Mouse (Mus musculus) lung, adult 18-20 months (tissue): ENCODE data around the gene H2-Eb2.
"Not testable (repeated sequence)": the region's sequence is repeated elsewhere in the genome, so short reads cannot be mapped to it uniquely, and the experiment has no call there.

Experiments used
- DNase-seq, 2 experiments: peaks; one replicate each; pipeline ENCODE4 v3.0.0; 2022; ENCODE audit warnings: mixed read lengths in 2 of 2

H2-Eb2 gene

GRCm38 (mm10) chr17:34306407-34306806 lies 19.1 kb upstream of the H2-Eb2 start:
- DNase-seq: no peak

GRCm38 (mm10) chr17:34307216-34307615 lies 18.2 kb upstream of the H2-Eb2 start:
- DNase-seq: no peak

GRCm38 (mm10) chr17:34308161-34308560 lies 17.3 kb upstream of the H2-Eb2 start:
- DNase-seq: no peak

- no peak for DNase-seq
Observed at GRCm38 (mm10) chr17:34309225-34309624, 16.2 kb upstream of the H2-Eb2 start.

- DNase-seq: peak; percentile 78 to 82
Observed at GRCm38 (mm10) chr17:34309683-34310385, 15.6 kb upstream of the H2-Eb2 start.

- DNase-seq: not testable (repeated sequence)
Observed at GRCm38 (mm10) chr17:34310526-34310925, 14.9 kb upstream of the H2-Eb2 start.

GRCm38 (mm10) chr17:34312185-34312584 lies 13.3 kb upstream of the H2-Eb2 start:
- DNase-seq: no peak

- peak; percentile 65 to 75 for DNase-seq
Observed at GRCm38 (mm10) chr17:34313393-34313792, 12.1 kb upstream of the H2-Eb2 start.

- DNase-seq: no peak
Observed at GRCm38 (mm10) chr17:34314286-34314685, 11.2 kb upstream of the H2-Eb2 start.

- no peak for DNase-seq
Observed at GRCm38 (mm10) chr17:34315512-34315911, 10.0 kb upstream of the H2-Eb2 start.

- DNase-seq: no peak
Observed at GRCm38 (mm10) chr17:34316697-34317096, 8.8 kb upstream of the H2-Eb2 start.

- DNase-seq: no peak
Observed at GRCm38 (mm10) chr17:34317275-34317674, 8.2 kb upstream of the H2-Eb2 start.

- DNase-seq: no peak
Observed at GRCm38 (mm10) chr17:34326373-34326772, 908 bp downstream of the H2-Eb2 start.

GRCm38 (mm10) chr17:34329807-34330206 lies 4.3 kb downstream of the H2-Eb2 start:
- no peak for DNase-seq

- DNase-seq: no peak
Observed at GRCm38 (mm10) chr17:34331200-34331599, 5.7 kb downstream of the H2-Eb2 start.

GRCm38 (mm10) chr17:34340619-34341402 lies 15.3 kb downstream of the H2-Eb2 start:
- DNase-seq: peak in 1 of 2 experiments; percentile 28

GRCm38 (mm10) chr17:34344882-34345281 lies 19.4 kb downstream of the H2-Eb2 start:
- no peak for DNase-seq

GRCm38 (mm10) chr17:34345486-34345885 lies 20.0 kb downstream of the H2-Eb2 start:
- no peak for DNase-seq

- peak in 1 of 2 experiments; percentile 26 for DNase-seq
Observed at GRCm38 (mm10) chr17:34346041-34346440, 20.6 kb downstream of the H2-Eb2 start.

GRCm38 (mm10) chr17:34347606-34348308 lies 22.3 kb downstream of the H2-Eb2 start:
- DNase-seq: peak; percentile 78

- DNase-seq: peak; percentile 74 to 78
Observed at GRCm38 (mm10) chr17:34349429-34349828, 24.0 kb downstream of the H2-Eb2 start.

- DNase-seq: no peak
Observed at GRCm38 (mm10) chr17:34354539-34354938, 29.1 kb downstream of the H2-Eb2 start, which contains the start of gene Btnl2. Gene Btnl2 (plus strand): TSS chr17:34354822.

- peak in 1 of 2 experiments; percentile 12 for DNase-seq
Observed at GRCm38 (mm10) chr17:34354940-34355339, 29.5 kb downstream of the H2-Eb2 start.
